Mouse (Mus musculus) liver, adult 2 months (tissue): ENCODE measurements around the gene Dpysl4.

Experiments used
- CTCF ChIP-seq: fragments of 200-500 bp; IDR thresholded peaks from 2 replicates; pipeline ENCODE4 v1.5.1; 2011; ENCODE audit warnings: low read depth, low read length, control low read depth
- POLR2A ChIP-seq: fragments of 200-500 bp; IDR thresholded peaks from 2 replicates; pipeline ENCODE4 v1.6.1; 2011; ENCODE audit warnings: low read length, control low read depth; ENCODE audit not compliant: insufficient read depth; ENCODE audit errors: extremely low read depth

DNA sequence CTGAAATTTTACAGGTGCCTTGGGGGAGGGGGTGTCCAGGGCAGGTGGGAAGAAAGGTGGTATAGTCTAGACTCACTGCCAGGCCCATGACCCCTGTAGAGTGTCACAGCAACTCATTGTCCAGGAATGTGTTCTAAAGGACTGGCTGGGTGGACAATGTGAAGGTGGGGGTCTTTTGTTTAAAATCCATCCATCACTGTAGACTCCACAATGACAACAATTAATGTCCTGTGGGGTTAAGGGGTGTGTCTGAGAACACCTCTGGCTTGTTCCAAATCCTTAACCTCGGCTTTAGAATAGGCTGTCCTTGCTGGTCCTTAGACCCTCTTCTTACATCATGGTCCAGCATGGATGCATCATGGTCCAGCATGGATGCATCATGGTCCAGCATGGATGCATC, 1.5 kb upstream of the Dpysl4 start:
- TF ChIP-seq POLR2A, result no peak
- TF ChIP-seq CTCF, result no peak
